Mouse (Mus musculus) forebrain, embryonic 16.5 days (tissue): ENCODE results near the gene Zfhx3. TPM values are rescaled to one million over a fixed set of nuclear protein-coding genes. Genes with fewer than 3 reads are reported as not detected.
A peak's percentile ranks its signal among the peaks of the same experiment; 100 is the strongest.

Experiments used
- ATAC-seq: fragments of 200-750 bp; cut with Nextera tagmentation; 2 replicates; pipeline ENCODE4 v1.8.0; 2017; ENCODE audit warnings: mild to moderate bottlenecking, moderate library complexity
- H3K27ac ChIP-seq: fragments of 300-500 bp; sonication (generic); 2 replicates; pipeline ENCODE4 v1.5.1; 2014; ENCODE audit warnings: low read length, control low read depth
- H3K27me3 ChIP-seq: fragments of 300-500 bp; sonication (generic); replicated peaks from 2 replicates; pipeline ENCODE4 v1.6.1; 2014; ENCODE audit warnings: low read length; ENCODE audit not compliant: control insufficient read depth, insufficient read depth
- H3K36me3 ChIP-seq: fragments of 300-500 bp; sonication (generic); 2 replicates; pipeline ENCODE4 v1.6.1; 2014; ENCODE audit not compliant: control insufficient read depth, insufficient read depth
- H3K4me1 ChIP-seq: fragments of 300-500 bp; sonication (generic); replicated peaks from 2 replicates; pipeline ENCODE4 v1.6.1; 2014; ENCODE audit warnings: low read length; ENCODE audit not compliant: control insufficient read depth, insufficient read depth
- H3K4me2 ChIP-seq: fragments of 300-500 bp; sonication (generic); 2 replicates; pipeline ENCODE4 v1.6.1; 2014; ENCODE audit warnings: mild to moderate bottlenecking, low read length, control low read depth
- H3K4me3 ChIP-seq: fragments of 300-500 bp; sonication (generic); replicated peaks from 2 replicates; pipeline ENCODE4 v1.5.1; 2014; ENCODE audit warnings: mild to moderate bottlenecking, low read length, control low read depth
- H3K9ac ChIP-seq: fragments of 300-500 bp; sonication (generic); replicated peaks from 2 replicates; pipeline ENCODE4 v1.6.1; 2014; ENCODE audit warnings: low read depth, low read length, control low read depth
- H3K9me3 ChIP-seq: fragments of 300-500 bp; sonication (generic); 2 replicates; pipeline ENCODE4 v1.6.1; 2016; ENCODE audit warnings: low read length; ENCODE audit not compliant: control insufficient read depth
- WGBS: fragments of 180-500 bp; shearing (Covaris S2); extraction: QIAGEN DNeasy Blood & Tissue Kit; methylation state at CpG from one replicate; pipeline ENCODE4 v1.1.7; 2014; 5-methylcytosine and 5-hydroxymethylcytosine counted together
- polyA plus RNA-seq: library from polyadenylated mRNA; unstranded; fragments of >200 nt; fragmentation: Nextera tagmentation; extraction: Ambion mirVana; gene quantifications from 2 replicates; pipeline ENCODE4 v1.2.1, GENCODE M21; 2015

Zfhx3 gene
- polyA plus RNA-seq, 1 experiment from 2014 or later = 14.6 TPM

DNA sequence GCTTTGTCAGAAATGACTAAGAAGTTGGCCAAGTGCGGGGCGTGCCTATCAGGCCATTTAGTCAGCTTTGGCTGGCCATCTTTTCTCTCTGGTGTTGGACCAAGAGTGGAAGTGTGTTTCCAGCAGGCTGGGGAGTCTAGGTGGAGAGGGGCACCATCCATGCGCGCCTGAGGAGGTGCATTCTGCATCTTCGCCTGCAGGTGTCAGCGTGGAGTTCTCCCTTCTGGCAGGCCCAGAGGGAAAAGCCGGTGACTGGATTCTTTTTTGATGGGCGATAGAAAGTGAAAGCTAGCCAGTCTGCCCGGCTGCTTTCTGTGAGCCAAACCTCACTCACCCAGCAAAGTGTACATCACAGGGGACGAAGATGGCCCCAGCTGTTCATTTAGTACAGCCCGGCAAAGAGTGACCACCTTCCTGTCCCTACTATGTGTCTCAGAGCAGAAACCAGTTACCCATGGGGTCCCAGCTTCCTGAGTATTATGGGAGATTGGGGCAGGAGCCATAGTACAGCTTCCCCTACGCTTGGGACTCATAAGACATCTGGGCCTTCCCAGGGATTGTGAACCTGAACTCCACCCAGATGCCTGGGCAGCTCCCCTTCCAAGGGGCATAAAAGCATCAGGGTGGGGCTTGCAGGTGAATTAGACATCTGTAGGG, 944.3 kb downstream of the Zfhx3 start:
- no peaks in the 10 kb centered on the region for H3K9me3 ChIP-seq
- H3K27me3 ChIP-seq = peaks cover 3% of the 10 kb centered on the region; the same call in 1 of the 2 replicates
- 15% methylated on average over 12 of the region's 12 CpGs for WGBS
- H3K36me3 ChIP-seq = no peaks in the 10 kb centered on the region
- H3K4me2 ChIP-seq = 0 out of 2 replicates have a peak overlapping the region, but pooled peaks have one; percentile 4
- no peak overlapping the region for H3K9ac ChIP-seq
- no peak overlapping the region for H3K4me3 ChIP-seq
- ATAC-seq = peak; percentile 49; the same call in 1 of the 2 replicates
- no peak overlapping the region for H3K27ac ChIP-seq
- peaks cover 45% of the 10 kb centered on the region for H3K4me1 ChIP-seq

- H3K4me3 ChIP-seq = no peak overlapping the region
- no peaks in the 10 kb centered on the region for H3K36me3 ChIP-seq
- peaks cover 45% of the 10 kb centered on the region for H3K4me1 ChIP-seq
- H3K4me2 ChIP-seq = no peak overlapping the region
- no peak for ATAC-seq
- WGBS = 50% methylated on average over 14 of the region's 14 CpGs
- H3K27me3 ChIP-seq = peaks cover 3% of the 10 kb centered on the region; the same call in 1 of the 2 replicates
- H3K9ac ChIP-seq = no peak overlapping the region
- no peaks in the 10 kb centered on the region for H3K9me3 ChIP-seq
- no peak overlapping the region for H3K27ac ChIP-seq
Observed at GRCm38 (mm10) chr8:108887256-108887615, 944.8 kb downstream of the Zfhx3 start.

- Histone ChIP-seq H3K4me1 (peaks cover 45% of the 10 kb centered on the region), H3K4me3 (no peak overlapping the region), H3K9ac (no peak overlapping the region), H3K4me2 (no peak overlapping the region), H3K27ac (no peak overlapping the region), H3K27me3 (peaks cover 3% of the 10 kb centered on the region; the same call in 1 of the 2 replicates), H3K36me3 (no peaks in the 10 kb centered on the region), H3K9me3 (no peaks in the 10 kb centered on the region)
- WGBS = 92% methylated on average over 8 of the region's 8 CpGs
- ATAC-seq = no peak
Observed at GRCm38 (mm10) chr8:108887890-108888289, 945.4 kb downstream of the Zfhx3 start.

GRCm38 (mm10) chr8:108888924-108889323, 946.5 kb downstream of the Zfhx3 start:
- H3K9me3 ChIP-seq = no peaks in the 10 kb centered on the region
- H3K27me3 ChIP-seq = peaks cover 3% of the 10 kb centered on the region; the same call in 1 of the 2 replicates
- no peak overlapping the region for H3K27ac ChIP-seq
- H3K4me1 ChIP-seq = peaks cover 45% of the 10 kb centered on the region
- no peak for ATAC-seq
- no peaks in the 10 kb centered on the region for H3K36me3 ChIP-seq
- WGBS = 6% methylated on average over 4 of the region's 4 CpGs
- H3K4me2 ChIP-seq = no peak overlapping the region
- no peak overlapping the region for H3K4me3 ChIP-seq
- H3K9ac ChIP-seq = no peak overlapping the region

- no peak overlapping the region for H3K4me3 ChIP-seq
- H3K9me3 ChIP-seq = no peaks in the 10 kb centered on the region
- H3K9ac ChIP-seq = no peak overlapping the region
- 10% methylated on average over 5 of the region's 5 CpGs for WGBS
- no peak for ATAC-seq
- peaks cover 45% of the 10 kb centered on the region for H3K4me1 ChIP-seq
- H3K27ac ChIP-seq = no peak overlapping the region
- H3K27me3 ChIP-seq = peaks cover 3% of the 10 kb centered on the region; the same call in 1 of the 2 replicates
- H3K4me2 ChIP-seq = no peak overlapping the region
- H3K36me3 ChIP-seq = no peaks in the 10 kb centered on the region
Observed at GRCm38 (mm10) chr8:108889406-108889805, 947.0 kb downstream of the Zfhx3 start.

DNA sequence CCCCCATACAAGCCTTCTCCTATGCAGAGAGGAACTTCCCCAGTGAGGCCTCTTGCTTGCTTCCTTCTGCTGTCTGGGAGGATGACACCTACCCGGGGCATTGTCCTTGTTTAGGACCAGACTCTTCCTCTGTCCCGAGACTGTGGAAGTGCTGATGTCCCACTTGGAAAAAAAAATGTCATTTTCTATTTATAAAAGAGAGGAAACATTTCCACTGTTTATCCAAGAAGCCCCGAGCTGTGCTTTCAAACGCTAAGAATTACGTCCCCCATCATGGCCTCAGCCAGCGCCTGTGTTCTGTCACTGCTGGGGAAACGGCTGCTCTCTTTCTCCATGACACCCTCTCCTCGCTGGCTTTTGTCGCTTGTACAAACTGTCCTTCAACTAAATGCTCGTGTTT, 951.8 kb downstream of the Zfhx3 start:
- no peak overlapping the region for H3K27ac ChIP-seq
- H3K9ac ChIP-seq = no peak overlapping the region
- H3K4me1 ChIP-seq = peaks cover 33% of the 10 kb centered on the region
- no peak overlapping the region for H3K4me3 ChIP-seq
- no peak for ATAC-seq
- H3K27me3 ChIP-seq = no peaks in the 10 kb centered on the region; the same call in 1 of the 2 replicates
- H3K4me2 ChIP-seq = no peak overlapping the region
- 69% methylated on average over 10 of the region's 10 CpGs for WGBS
- H3K36me3 ChIP-seq = no peaks in the 10 kb centered on the region
- no peaks in the 10 kb centered on the region for H3K9me3 ChIP-seq

- 15% methylated on average over 18 of the region's 18 CpGs for whole genome bisulfite sequencing
- Histone ChIP-seq H3K4me2 (peak overlapping the region; percentile 6), H3K9me3 (no peaks in the 10 kb centered on the region), H3K4me1 (peaks cover 36% of the 10 kb centered on the region), H3K27ac (no peak overlapping the region), H3K9ac (no peak overlapping the region; the same call in 1 of the 2 replicates), H3K27me3 (no peaks in the 10 kb centered on the region; the same call in 1 of the 2 replicates), H3K4me3 (no peak overlapping the region), H3K36me3 (no peaks in the 10 kb centered on the region)
- ATAC-seq = peak; percentile 57
Observed at GRCm38 (mm10) chr8:108896468-108897346, 954.3 kb downstream of the Zfhx3 start.

DNA sequence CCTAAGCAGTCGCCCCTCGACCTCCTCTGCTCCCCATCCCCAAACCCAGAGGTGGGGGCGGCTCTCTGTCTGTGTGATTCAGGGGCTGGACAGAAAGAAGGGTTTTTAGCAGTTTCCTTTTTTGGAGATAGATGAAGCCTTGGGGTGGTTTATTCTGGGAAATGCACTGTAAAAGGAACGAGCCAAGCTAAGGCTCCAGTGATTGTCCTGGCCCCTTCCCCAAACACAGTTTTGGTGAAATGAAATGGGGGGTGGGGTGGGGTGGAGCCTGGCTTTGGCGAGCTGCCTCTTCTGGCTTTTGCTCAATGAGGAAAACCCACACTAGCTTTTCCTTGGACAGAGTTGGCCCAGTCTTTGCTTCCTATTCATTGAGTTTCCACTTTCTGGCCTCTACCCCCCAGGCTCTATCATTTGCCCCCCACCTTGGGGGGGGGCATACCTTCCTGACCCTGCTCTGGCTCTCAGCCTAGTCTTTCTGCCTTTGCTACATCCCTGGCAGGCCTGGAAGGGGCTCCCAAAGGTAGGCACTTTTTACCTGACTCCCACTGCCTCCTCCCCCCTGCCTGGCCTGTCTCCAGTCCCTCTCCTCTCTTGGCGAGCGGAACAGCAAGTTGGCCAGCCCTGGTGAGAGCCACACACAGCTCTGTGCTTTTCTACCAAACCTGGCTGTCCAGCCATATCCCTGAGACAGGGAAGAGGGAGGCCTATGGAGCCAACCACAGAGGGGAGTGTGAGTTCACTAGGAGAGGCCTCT, 955.1 kb downstream of the Zfhx3 start:
- H3K4me3 ChIP-seq = no peak overlapping the region
- H3K9me3 ChIP-seq = no peaks in the 10 kb centered on the region
- 25% methylated on average over 7 of the region's 7 CpGs for WGBS
- ATAC-seq = no peak
- H3K27me3 ChIP-seq = no peaks in the 10 kb centered on the region; the same call in 1 of the 2 replicates
- H3K4me2 ChIP-seq = no peak overlapping the region
- H3K4me1 ChIP-seq = peaks cover 36% of the 10 kb centered on the region
- no peaks in the 10 kb centered on the region for H3K36me3 ChIP-seq
- H3K9ac ChIP-seq = no peak overlapping the region; the same call in 1 of the 2 replicates
- H3K27ac ChIP-seq = no peak overlapping the region
